Mouse (Mus musculus): ENCODE results near the gene Pou2f2. TPM values are rescaled to one million over a fixed set of nuclear protein-coding genes. Genes with fewer than 3 reads are reported as not detected.

Gene Pou2f2
- polyA plus RNA-seq, 1 experiment from 2014 or later: 13.6 TPM

- Histone ChIP-seq H3K4me1 (peaks cover 31% of the 10 kb centered on the region), H3K36me3 (no peaks in the 10 kb centered on the region), H3K4me3 (no peak overlapping the region), H3K27me3 (ENCODE audit: low read depth, poor library complexity, severe bottlenecking) (peaks cover 74% of the 10 kb centered on the region), H3K27ac (replicated peaks) (no peak overlapping the region), H3K9me3 (replicated peaks) (no peaks in the 10 kb centered on the region)
- 81% methylated on average over 6 of the region's 6 CpGs for WGBS
- DNase-seq (ENCODE audit: low spot score): no peak
Measured at GRCm38 (mm10) chr7:25184091-25184490, 4.6 kb upstream of the Pou2f2 start.

GRCm38 (mm10) chr7:25181814-25182213, 2.3 kb upstream of the Pou2f2 start:
- Histone ChIP-seq H3K36me3 (no peaks in the 10 kb centered on the region), H3K9me3 (replicated peaks) (no peaks in the 10 kb centered on the region), H3K4me1 (peaks cover 47% of the 10 kb centered on the region), H3K4me3 (peak overlapping the region; percentile 73), H3K27ac (replicated peaks) (0 out of 2 replicates have a peak overlapping the region, but pooled peaks have one; percentile 10), H3K27me3 (ENCODE audit: low read depth, poor library complexity, severe bottlenecking) (peaks cover 97% of the 10 kb centered on the region)
- 5% methylated on average over 21 of the region's 21 CpGs for WGBS
- DNase-seq (ENCODE audit: low spot score): peak; percentile 28

GRCm38 (mm10) chr7:25181331-25181790, 1.8 kb upstream of the Pou2f2 start:
- 0% methylated on average over 15 of the region's 15 CpGs for WGBS
- H3K4me3 ChIP-seq: peak overlapping the region; percentile 73
- H3K27me3 ChIP-seq (ENCODE audit: low read depth, poor library complexity, severe bottlenecking): peaks cover 98% of the 10 kb centered on the region
- peak; percentile 74 for DNase-seq (ENCODE audit: low spot score)
- H3K4me1 ChIP-seq: peaks cover 52% of the 10 kb centered on the region
- no peaks in the 10 kb centered on the region for H3K36me3 ChIP-seq
- H3K9me3 ChIP-seq (replicated peaks): no peaks in the 10 kb centered on the region
- peak overlapping the region; percentile 10; the same call in 1 of the 2 replicates for H3K27ac ChIP-seq (replicated peaks)

- peaks cover 99% of the 10 kb centered on the region for H3K27me3 ChIP-seq (ENCODE audit: low read depth, poor library complexity, severe bottlenecking)
- H3K27ac ChIP-seq (replicated peaks): peak overlapping the region; percentile 93; the same call in 1 of the 2 replicates
- WGBS: 4% methylated on average over 6 of the region's 6 CpGs
- no peak for DNase-seq (ENCODE audit: low spot score)
- H3K36me3 ChIP-seq: no peaks in the 10 kb centered on the region
- no peaks in the 10 kb centered on the region for H3K9me3 ChIP-seq (replicated peaks)
- peak overlapping the region; percentile 73 for H3K4me3 ChIP-seq
- H3K4me1 ChIP-seq: peaks cover 60% of the 10 kb centered on the region
Measured at GRCm38 (mm10) chr7:25180512-25180911, 986 bp upstream of the Pou2f2 start.

- H3K36me3 ChIP-seq: no peaks in the 10 kb centered on the region
- H3K27me3 ChIP-seq (ENCODE audit: low read depth, poor library complexity, severe bottlenecking): peaks cover 93% of the 10 kb centered on the region
- under 1% methylated on average over 50 of the region's 56 CpGs for WGBS
- DNase-seq (ENCODE audit: low spot score): peak; percentile 57
- peak overlapping the region; percentile 73 for H3K4me3 ChIP-seq
- H3K9me3 ChIP-seq (replicated peaks): no peaks in the 10 kb centered on the region
- peaks cover 75% of the 10 kb centered on the region for H3K4me1 ChIP-seq
- peak overlapping the region; percentile 93 for H3K27ac ChIP-seq (replicated peaks)
Measured at GRCm38 (mm10) chr7:25178787-25179605, 530 bp downstream of the Pou2f2 start.

- peak overlapping the region; percentile 93 for H3K27ac ChIP-seq (replicated peaks)
- peaks cover 86% of the 10 kb centered on the region for H3K27me3 ChIP-seq (ENCODE audit: low read depth, poor library complexity, severe bottlenecking)
- no peaks in the 10 kb centered on the region for H3K9me3 ChIP-seq (replicated peaks)
- peaks cover 82% of the 10 kb centered on the region for H3K4me1 ChIP-seq
- WGBS: under 1% methylated on average over 17 of the region's 17 CpGs
- no peaks in the 10 kb centered on the region for H3K36me3 ChIP-seq
- H3K4me3 ChIP-seq: peak overlapping the region; percentile 73
- peak; percentile 34 for DNase-seq (ENCODE audit: low spot score)
Measured at GRCm38 (mm10) chr7:25178317-25178716, 1.2 kb downstream of the Pou2f2 start.

GRCm38 (mm10) chr7:25174343-25174742, 5.2 kb downstream of the Pou2f2 start:
- peak; percentile 52 for DNase-seq (ENCODE audit: low spot score)
- WGBS: 53% methylated on average over 11 of the region's 11 CpGs
- H3K4me1 ChIP-seq: peaks cover 82% of the 10 kb centered on the region

GRCm38 (mm10) chr7:25172669-25173068, 6.9 kb downstream of the Pou2f2 start:
- peak overlapping the region; percentile 71 for H3K27ac ChIP-seq (replicated peaks)
- WGBS: 54% methylated on average over 5 of the region's 5 CpGs
- DNase-seq (ENCODE audit: low spot score): no peak
- peak overlapping the region; percentile 1; the same call in 1 of the 2 replicates for H3K4me3 ChIP-seq
- no peaks in the 10 kb centered on the region for H3K9me3 ChIP-seq (replicated peaks)
- peaks cover 68% of the 10 kb centered on the region for H3K4me1 ChIP-seq
- H3K27me3 ChIP-seq (ENCODE audit: low read depth, poor library complexity, severe bottlenecking): peaks cover 67% of the 10 kb centered on the region
- H3K36me3 ChIP-seq: no peaks in the 10 kb centered on the region

More at GRCm38 (mm10) chr7:25174343-25174742, 5.2 kb downstream of the Pou2f2 start:
- H3K4me3 ChIP-seq: 0 out of 2 replicates have a peak overlapping the region, but pooled peaks have one; percentile 8
- peak overlapping the region; percentile 71 for H3K27ac ChIP-seq (replicated peaks)
- H3K9me3 ChIP-seq (replicated peaks): no peaks in the 10 kb centered on the region
- H3K36me3 ChIP-seq: no peaks in the 10 kb centered on the region
- peaks cover 70% of the 10 kb centered on the region for H3K27me3 ChIP-seq (ENCODE audit: low read depth, poor library complexity, severe bottlenecking)

GRCm38 (mm10) chr7:25170583-25170982, 8.9 kb downstream of the Pou2f2 start:
- H3K9me3 ChIP-seq (replicated peaks): no peaks in the 10 kb centered on the region
- 59% methylated on average over 3 of the region's 3 CpGs for WGBS
- H3K4me1 ChIP-seq: peaks cover 49% of the 10 kb centered on the region
- no peak overlapping the region for H3K27ac ChIP-seq (replicated peaks)
- DNase-seq (ENCODE audit: low spot score): no peak
- H3K4me3 ChIP-seq: no peak overlapping the region
- no peaks in the 10 kb centered on the region for H3K36me3 ChIP-seq
- H3K27me3 ChIP-seq (ENCODE audit: low read depth, poor library complexity, severe bottlenecking): peaks cover 62% of the 10 kb centered on the region

- H3K27ac ChIP-seq (replicated peaks): no peak overlapping the region
- H3K27me3 ChIP-seq (ENCODE audit: low read depth, poor library complexity, severe bottlenecking): peaks cover 75% of the 10 kb centered on the region
- H3K36me3 ChIP-seq: no peaks in the 10 kb centered on the region
- DNase-seq (ENCODE audit: low spot score): no peak
- H3K4me1 ChIP-seq: peaks cover 27% of the 10 kb centered on the region
- no peaks in the 10 kb centered on the region for H3K9me3 ChIP-seq (replicated peaks)
- no peak overlapping the region for H3K4me3 ChIP-seq
- WGBS: 80% methylated on average over 5 of the region's 5 CpGs
Measured at GRCm38 (mm10) chr7:25166106-25166505, 13.4 kb downstream of the Pou2f2 start.

- Histone ChIP-seq H3K27me3 (ENCODE audit: low read depth, poor library complexity, severe bottlenecking) (peaks cover 85% of the 10 kb centered on the region), H3K4me1 (peaks cover 58% of the 10 kb centered on the region), H3K4me3 (peak overlapping the region; percentile 50)
Measured at GRCm38 (mm10) chr7:25156158-25156648, 23.3 kb downstream of the Pou2f2 start.

GRCm38 (mm10) chr7:25155469-25156157, 23.9 kb downstream of the Pou2f2 start:
- DNase-seq (ENCODE audit: low spot score): no peak
- Histone ChIP-seq H3K36me3 (no peaks in the 10 kb centered on the region), H3K4me1 (peaks cover 64% of the 10 kb centered on the region)

More at GRCm38 (mm10) chr7:25156158-25156648, 23.3 kb downstream of the Pou2f2 start:
- Histone ChIP-seq H3K36me3 (no peaks in the 10 kb centered on the region), H3K27ac (replicated peaks) (peak overlapping the region; percentile 92), H3K9me3 (replicated peaks) (no peaks in the 10 kb centered on the region)
- 33% methylated on average over 14 of the region's 14 CpGs for WGBS
- no peak for DNase-seq (ENCODE audit: low spot score)

More at GRCm38 (mm10) chr7:25155469-25156157, 23.9 kb downstream of the Pou2f2 start:
- Histone ChIP-seq H3K4me3 (peak overlapping the region; percentile 50), H3K27ac (replicated peaks) (peak overlapping the region; percentile 92), H3K9me3 (replicated peaks) (no peaks in the 10 kb centered on the region), H3K27me3 (ENCODE audit: low read depth, poor library complexity, severe bottlenecking) (peaks cover 84% of the 10 kb centered on the region)
- 11% methylated on average over 17 of the region's 17 CpGs for WGBS

Data from midbrain, embryonic 10.5 days (tissue).